Mouse (Mus musculus) MN1 (cell line): ENCODE results near the gene Yae1d1.
A peak's percentile ranks its signal among the peaks of the same experiment; 100 is the strongest.
"Not testable (repeated sequence)": the region's sequence is repeated elsewhere in the genome, so short reads cannot be mapped to it uniquely, and the experiment has no call there.

Source experiments
- DNase-seq: peaks from one replicate; pipeline ENCODE4 v3.0.0-alpha.2; 2016; ENCODE audit warnings: low spot score

Gene Yae1d1

DNA sequence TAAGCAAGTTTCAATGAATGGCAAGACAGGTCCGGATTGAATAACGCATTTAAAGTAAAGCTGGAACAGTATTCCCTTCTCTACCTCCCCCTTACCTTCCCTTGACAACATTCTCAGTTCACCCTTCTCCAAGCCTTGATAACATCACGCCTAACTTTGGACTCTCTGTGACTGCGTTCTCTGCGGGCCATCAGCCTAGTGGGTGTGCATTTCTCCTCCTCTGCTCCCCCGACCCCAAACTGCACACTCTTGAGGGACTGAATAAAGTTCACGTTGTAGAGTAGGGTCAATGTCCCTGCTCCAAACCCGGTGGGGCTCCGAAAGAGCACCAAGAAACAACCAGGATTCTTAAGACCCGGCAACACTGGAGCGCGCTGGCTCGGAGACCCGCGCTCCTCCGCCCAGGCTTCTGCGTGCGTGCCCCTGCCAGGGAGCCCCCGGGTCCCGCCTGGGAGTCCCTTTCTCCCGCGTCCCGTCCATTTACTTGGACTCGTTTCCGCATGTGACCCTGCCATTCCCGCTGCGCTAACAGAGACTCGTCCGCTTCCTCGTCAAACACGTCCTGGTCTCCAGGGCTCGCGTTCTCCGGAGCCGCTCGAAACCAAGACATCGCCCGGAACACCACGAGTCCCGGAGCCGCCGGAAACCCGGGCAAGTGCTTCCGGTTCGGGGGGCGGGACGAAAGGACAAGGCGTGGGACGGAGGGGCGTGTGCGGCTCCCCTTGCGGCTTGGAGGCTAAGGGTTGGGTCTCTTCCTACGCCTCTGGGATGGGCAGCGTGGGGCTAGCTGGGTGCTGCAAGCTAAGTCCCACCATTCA, at the start of gene Yae1d1:
Yae1d1 (minus strand) TSS at position 653 of the 818 bp plus-strand sequence.
- peak; percentile 90 for DNase-seq

DNA sequence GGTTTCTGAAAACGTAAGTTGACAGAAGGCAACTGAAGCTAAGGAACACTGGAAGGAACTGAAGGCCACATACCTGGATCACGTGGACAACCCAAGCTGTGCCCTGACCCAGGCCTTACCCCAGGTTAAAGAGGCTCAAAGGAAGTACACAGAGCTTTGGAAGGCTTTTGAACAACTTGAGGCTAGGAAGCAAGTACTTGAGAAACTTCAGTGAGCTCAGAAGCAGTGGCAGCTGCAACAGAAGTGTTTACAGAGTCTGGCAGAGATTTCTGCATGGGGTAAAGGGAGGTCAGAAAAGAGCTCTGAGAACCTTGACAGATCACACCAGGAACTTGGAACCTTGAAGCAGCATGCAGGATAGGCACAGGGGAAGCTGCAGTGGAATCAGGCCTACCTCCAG, 45.7 kb upstream of the Yae1d1 start:
- no peak for DNase-seq

DNA sequence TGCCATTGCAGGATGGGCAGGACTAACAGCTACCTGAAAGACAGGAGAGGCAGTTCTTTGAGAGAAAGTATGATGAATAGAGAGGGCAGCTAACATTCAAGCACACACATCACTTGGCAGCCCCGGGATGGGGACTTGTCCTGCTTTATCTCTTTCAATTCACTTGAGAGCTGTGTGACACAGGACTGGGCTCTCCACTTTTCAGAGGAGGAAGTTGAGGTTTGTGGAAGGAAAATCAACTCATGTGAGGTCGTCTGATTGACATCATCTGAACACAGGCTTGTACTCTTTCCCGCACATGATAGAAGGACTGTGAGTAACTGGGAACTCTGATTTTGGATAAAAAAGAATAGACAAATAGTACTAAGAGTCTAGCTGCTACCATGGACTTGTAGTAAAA, 23.5 kb upstream of the Yae1d1 start:
- DNase-seq: no peak

- no peak for DNase-seq
These were observed 20.1 kb upstream of the Yae1d1 start for GRCm38 (mm10) chr13:18013205-18013604.

DNA sequence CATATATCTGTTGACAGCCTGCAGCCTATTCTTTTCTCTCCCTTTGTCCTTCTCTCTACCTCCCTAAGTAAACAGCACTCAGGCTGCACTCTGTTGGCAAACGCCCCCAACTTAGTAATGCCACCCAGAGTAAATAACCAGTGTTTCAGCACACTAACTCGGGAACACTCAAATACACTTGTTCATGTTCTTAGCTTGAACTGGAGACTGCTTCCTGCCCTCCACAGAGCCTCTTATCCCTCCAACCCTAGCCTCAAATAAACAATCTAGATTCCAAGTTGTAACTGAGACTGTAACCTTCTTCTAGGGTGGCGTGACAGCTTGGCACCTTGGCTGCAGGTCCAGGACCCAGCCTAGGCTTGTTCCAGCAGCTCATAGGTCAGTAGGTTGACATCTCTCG, 17.9 kb upstream of the Yae1d1 start:
- DNase-seq: no peak

- DNase-seq: no peak
These were observed 332 bp upstream of the Yae1d1 start for GRCm38 (mm10) chr13:17993515-17993847.

DNA sequence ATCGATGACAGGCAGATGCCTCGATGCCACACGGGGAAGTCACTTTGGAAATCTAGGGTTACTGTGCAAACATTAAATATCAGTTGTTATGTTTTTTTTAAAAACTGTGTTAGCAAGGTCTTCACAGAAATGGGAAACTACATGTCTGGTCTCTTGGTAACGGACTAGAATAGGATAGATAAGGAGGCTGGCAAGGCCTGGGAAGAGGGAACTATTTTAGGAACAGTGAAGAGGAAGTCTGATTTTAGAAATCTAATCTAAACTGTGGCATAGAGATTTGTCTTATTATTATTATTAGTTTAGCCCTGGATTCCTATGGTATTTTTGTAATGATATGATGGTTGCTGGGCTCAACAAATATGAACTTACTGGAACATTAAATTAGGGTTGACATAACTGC, 1.1 kb downstream of the Yae1d1 start:
- DNase-seq: no peak

DNA sequence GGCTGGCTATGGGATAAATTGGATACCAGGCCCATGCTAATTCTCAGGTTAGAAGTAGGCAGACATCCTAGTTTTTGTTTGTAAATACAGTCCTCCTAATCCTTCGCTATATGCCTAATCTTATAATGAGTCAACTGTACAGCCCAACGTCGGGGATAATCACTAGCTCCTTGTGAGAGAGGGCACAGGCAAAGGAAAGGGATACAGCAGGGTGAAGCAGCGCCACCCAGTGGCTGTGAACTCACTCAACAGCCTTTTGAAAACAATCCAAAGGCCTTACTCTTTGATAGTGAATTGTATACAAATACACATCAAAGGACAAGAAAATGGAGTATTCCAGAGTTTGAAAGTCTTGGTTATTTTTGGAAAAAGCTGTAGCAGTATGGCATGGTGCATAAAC, 10.0 kb downstream of the Yae1d1 start:
- DNase-seq: peak; percentile 45

GRCm38 (mm10) chr13:17982634-17983033, 10.5 kb downstream of the Yae1d1 start:
- DNase-seq: no peak

- no peak for DNase-seq
These were observed 16.1 kb downstream of the Yae1d1 start for GRCm38 (mm10) chr13:17976854-17977739.

DNA sequence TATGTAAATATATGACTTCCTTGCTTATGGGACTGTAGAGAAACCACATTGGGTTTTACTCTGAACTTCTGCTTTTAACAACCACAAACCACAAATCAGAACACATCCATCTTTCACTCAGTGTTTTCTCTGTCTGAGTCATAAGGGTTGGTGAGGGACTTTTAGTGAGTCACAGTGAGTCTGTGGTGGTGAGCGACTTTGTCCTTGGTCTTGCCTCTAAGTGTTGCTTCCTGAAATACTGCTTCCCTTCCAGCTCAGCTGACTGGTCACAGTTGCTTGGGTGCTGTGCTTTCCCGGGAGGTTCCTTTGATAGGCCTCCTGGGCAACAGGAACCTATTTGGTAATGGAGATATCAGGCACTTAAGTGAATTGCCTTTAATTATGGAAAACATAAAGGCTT, 17.3 kb downstream of the Yae1d1 start:
- DNase-seq: peak; percentile 8

- no peak for DNase-seq
These were observed 17.7 kb downstream of the Yae1d1 start for GRCm38 (mm10) chr13:17975457-17975856.

DNA sequence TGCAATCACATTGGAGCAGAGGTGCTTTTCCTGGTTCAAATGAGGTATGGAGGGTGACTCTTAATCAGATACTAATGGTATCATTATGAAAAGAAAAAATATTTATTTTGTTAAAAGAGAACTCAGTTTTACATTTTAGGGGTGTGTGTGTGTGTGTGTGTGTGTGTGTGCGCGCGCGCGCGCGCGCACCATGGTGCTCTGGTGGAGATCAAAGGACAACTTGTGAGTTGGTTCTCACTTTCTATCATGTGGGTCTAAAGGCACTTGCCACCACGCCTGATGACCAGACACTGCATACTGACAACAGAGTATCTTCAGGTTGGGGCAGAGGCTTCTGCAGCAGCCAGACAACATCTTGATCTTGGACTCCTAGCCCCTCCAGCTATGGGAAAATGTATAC, 18.4 kb downstream of the Yae1d1 start:
- DNase-seq: no peak

- no peak for DNase-seq
These were observed 32.5 kb downstream of the Yae1d1 start for GRCm38 (mm10) chr13:17960613-17961012.

- DNase-seq: no peak
These were observed 38.9 kb downstream of the Yae1d1 start for GRCm38 (mm10) chr13:17954282-17954681.

GRCm38 (mm10) chr13:17950581-17950980, 42.6 kb downstream of the Yae1d1 start:
- not testable (repeated sequence) for DNase-seq

DNA sequence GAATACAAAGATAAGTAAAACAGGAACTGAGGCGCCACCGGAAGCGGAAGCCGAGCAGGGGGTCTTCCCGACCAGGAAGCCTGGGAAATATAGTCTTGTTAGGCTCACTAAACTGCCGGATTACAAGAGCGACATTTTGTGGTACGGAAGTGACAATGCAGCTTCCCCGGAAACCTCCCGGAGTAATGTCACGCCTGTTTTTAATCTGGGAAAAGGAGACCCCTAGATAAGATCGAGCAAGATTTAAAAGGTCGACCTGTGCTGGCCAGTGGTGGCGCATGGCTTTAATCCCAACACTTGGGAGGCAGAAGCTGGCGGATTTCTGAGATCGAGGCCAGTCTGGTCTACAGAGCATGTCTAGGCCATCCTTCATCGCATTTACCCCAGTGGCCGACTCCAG, 43.6 kb downstream of the Yae1d1 start:
- DNase-seq: no peak

- peak; percentile 87 for DNase-seq
These were observed 48.9 kb downstream of the Yae1d1 start, which contains the start of gene Rala for GRCm38 (mm10) chr13:17944078-17944917. Gene Rala, minus strand, starts transcription at chr13:17944239.

DNA sequence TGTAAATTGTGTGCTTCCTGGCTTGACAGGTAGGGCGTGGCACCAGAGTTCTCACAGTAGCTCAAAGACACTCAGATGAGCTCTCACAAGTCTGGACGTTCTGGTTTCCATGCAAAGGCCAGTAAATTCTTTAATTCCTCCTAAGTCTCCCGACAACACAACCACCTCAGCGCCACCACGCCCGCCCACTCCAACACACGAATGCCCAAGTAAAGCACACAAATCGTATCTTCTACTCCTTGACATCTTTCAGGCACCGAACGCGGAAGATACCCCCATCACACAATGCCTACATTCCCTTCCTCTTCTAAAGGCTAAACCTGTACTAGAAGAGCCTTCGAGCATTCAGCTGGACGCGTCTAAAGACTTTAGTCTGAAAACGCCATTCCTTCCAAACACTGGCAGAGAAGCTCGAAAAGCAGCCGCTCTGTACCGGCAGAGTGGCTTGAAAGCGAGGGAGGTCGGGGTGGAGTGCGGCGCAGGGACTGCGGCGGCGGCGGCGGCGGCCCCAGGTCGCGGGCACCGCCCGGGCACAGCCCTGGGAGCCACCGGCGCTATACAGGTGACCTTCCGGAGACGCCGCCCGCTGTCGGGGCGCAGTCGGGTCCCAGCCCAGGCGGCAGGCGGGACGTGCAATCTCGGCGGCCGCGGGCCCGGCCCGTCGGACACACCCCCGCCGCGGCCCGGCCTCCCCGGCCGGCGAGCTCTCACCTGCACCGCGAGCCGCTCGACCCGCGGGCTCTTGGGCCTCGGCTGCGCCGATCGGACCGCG, 49.7 kb downstream of the Yae1d1 start:
- peak; percentile 20 for DNase-seq

- DNase-seq: no peak
These were observed 50.8 kb downstream of the Yae1d1 start for GRCm38 (mm10) chr13:17942338-17942737.
